Mouse (Mus musculus): ENCODE data around the gene Sun5.

- TF ChIP-seq CTCF (IDR thresholded peaks at IDR 0.05; ENCODE audit: borderline replicate concordance, control insufficient read depth, extremely low read depth, insufficient read depth, low read length, poor library complexity) (no peak), POLR2A (IDR thresholded peaks at IDR 0.05; ENCODE audit: control insufficient read depth, extremely low read depth, insufficient read depth, low read length, poor library complexity) (no peak)
Observed at GRCm38 (mm10) chr2:153870984-153871383, at the start of gene Sun5.
